Mouse (Mus musculus): ENCODE measurements at regions not wholly inside any gene's neighbourhood (a gene's known extent, or its start where the extent isn't known, plus 50 kb on each side); places are given as distances from the start of the nearest gene placed in this dataset.

DNA sequence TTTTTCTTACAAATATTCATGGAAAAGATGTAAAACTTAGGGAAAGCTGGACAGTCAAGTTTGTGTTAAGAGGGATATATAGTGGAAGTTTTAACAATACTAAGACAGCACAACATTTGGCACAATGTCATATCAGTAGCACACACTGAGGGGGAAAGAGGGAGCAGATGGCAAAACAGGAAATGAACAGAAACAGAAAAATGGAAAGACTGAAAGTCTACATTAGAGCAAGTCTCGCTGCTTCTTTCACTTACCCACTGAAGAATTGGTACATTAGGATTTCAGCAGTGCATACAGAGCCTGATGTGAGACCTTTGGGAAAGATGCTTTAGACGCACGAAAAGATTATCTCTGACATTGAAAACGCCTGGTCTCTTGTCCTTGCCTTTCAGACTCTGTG, 1223.5 kb upstream of the Zeb2 start:
- Histone ChIP-seq H3K27ac (ENCODE audit: low read depth, low read length) (no peak overlapping the region), H3K4me1 (ENCODE audit: control insufficient read depth, insufficient read depth, low read depth, low read length) (no peaks in the 10 kb centered on the region), H3K9me3 (ENCODE audit: control insufficient read depth, low read length) (no peaks in the 10 kb centered on the region), H3K36me3 (ENCODE audit: control insufficient read depth, insufficient read depth, low read length) (no peaks in the 10 kb centered on the region), H3K4me2 (ENCODE audit: low read length) (no peak overlapping the region), H3K27me3 (replicated peaks; ENCODE audit: control insufficient read depth, insufficient read depth, low read length) (no peaks in the 10 kb centered on the region), H3K4me3 (ENCODE audit: low read length) (no peak overlapping the region), H3K9ac (ENCODE audit: low read depth, low read length) (no peak overlapping the region)
- ATAC-seq: no peak
- 81% methylated on average over 4 of the region's 4 CpGs for WGBS

DNA sequence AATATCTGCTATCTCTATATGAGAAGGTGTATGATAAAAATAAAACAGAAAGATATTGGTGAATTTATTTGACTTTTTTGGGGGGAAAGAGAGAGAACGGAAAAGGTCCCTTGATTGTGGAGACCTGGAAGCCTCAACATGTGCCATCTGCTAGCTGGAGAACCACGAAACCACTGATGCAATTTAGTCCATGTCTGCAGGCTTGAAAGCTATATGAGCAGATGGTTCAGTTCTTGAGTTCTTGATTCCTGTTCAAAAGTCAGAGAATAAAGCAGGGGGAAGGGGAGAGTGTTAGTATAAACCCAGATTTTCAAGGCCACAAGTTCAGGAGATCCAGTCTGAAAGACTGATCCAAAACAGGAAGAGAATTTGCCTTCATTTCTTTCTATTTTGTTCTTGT, 1199.5 kb upstream of the Zeb2 start:
- Histone ChIP-seq H3K9ac (ENCODE audit: low read depth, low read length) (no peak overlapping the region), H3K9me3 (ENCODE audit: control insufficient read depth, low read length) (no peaks in the 10 kb centered on the region), H3K27ac (ENCODE audit: low read depth, low read length) (no peak overlapping the region), H3K4me3 (ENCODE audit: low read length) (no peak overlapping the region), H3K36me3 (ENCODE audit: control insufficient read depth, insufficient read depth, low read length) (no peaks in the 10 kb centered on the region), H3K4me2 (ENCODE audit: low read length) (no peak overlapping the region), H3K4me1 (ENCODE audit: control insufficient read depth, insufficient read depth, low read depth, low read length) (no peaks in the 10 kb centered on the region), H3K27me3 (replicated peaks; ENCODE audit: control insufficient read depth, insufficient read depth, low read length) (no peaks in the 10 kb centered on the region)
- ATAC-seq: no peak
- 83% methylated on average over 2 of the region's 2 CpGs for WGBS

DNA sequence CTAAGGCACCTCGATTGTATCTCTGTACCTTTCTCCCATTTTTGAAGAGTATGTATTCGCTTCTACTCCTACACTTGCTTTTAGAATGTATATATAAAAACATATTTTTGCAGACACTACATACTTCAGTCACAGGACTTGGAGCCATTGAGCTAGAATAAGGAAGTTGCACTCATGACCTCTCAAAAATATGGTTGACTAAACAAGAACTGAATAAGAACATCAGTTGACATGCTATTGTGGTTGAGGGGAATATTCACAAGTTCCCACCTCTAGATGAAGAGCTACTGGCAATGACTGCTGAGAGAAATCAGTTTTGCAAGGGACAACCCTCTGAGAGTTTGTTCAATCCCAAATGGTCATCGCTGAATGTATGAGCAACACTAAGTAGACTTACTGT, 1198.0 kb upstream of the Zeb2 start:
- Histone ChIP-seq H3K4me2 (ENCODE audit: low read length) (no peak overlapping the region), H3K4me3 (ENCODE audit: low read length) (no peak overlapping the region), H3K4me1 (ENCODE audit: control insufficient read depth, insufficient read depth, low read depth, low read length) (no peaks in the 10 kb centered on the region), H3K27ac (ENCODE audit: low read depth, low read length) (no peak overlapping the region), H3K36me3 (ENCODE audit: control insufficient read depth, insufficient read depth, low read length) (no peaks in the 10 kb centered on the region), H3K27me3 (replicated peaks; ENCODE audit: control insufficient read depth, insufficient read depth, low read length) (no peaks in the 10 kb centered on the region), H3K9ac (ENCODE audit: low read depth, low read length) (no peak overlapping the region), H3K9me3 (ENCODE audit: control insufficient read depth, low read length) (no peaks in the 10 kb centered on the region)
- ATAC-seq: no peak
- 88% methylated on average over 3 of the region's 3 CpGs for WGBS

DNA sequence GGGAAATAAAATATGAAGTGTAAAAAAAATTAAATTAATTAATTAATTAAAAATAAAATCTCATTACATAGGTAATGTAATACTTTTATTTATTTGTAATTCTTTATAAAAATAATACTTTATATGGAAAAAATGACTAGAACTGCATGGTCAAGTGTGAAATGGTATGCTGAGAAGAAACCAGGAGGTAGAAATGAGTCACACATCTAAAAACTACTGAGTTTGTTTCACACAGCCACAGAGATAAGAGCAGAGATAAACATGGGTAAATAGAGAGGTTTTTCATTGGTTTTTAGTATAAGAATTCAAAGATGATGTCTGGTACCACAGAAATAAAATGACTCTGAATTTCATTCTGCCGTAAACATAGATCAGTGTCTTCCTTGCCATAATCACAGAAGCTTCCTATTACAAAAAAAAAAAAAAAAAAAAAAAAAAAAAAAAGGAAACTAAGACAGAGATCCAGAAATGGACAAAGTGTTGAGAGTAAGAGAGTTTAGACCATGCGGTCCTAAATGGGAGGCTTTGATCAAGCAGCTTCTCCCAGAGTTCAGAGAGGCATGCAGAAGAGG, 1190.5 kb upstream of the Zeb2 start:
- H3K27me3 ChIP-seq (replicated peaks; ENCODE audit: control insufficient read depth, insufficient read depth, low read length): no peaks in the 10 kb centered on the region
- H3K4me1 ChIP-seq (ENCODE audit: control insufficient read depth, insufficient read depth, low read depth, low read length): no peaks in the 10 kb centered on the region
- no peak overlapping the region for H3K4me2 ChIP-seq (ENCODE audit: low read length)
- H3K4me3 ChIP-seq (ENCODE audit: low read length): no peak overlapping the region
- H3K36me3 ChIP-seq (ENCODE audit: control insufficient read depth, insufficient read depth, low read length): no peaks in the 10 kb centered on the region
- no peak overlapping the region for H3K27ac ChIP-seq (ENCODE audit: low read depth, low read length)
- 98% methylated on average over 2 of the region's 2 CpGs for WGBS
- H3K9me3 ChIP-seq (ENCODE audit: control insufficient read depth, low read length): no peaks in the 10 kb centered on the region
- no peak for ATAC-seq
- no peak overlapping the region for H3K9ac ChIP-seq (ENCODE audit: low read depth, low read length)

DNA sequence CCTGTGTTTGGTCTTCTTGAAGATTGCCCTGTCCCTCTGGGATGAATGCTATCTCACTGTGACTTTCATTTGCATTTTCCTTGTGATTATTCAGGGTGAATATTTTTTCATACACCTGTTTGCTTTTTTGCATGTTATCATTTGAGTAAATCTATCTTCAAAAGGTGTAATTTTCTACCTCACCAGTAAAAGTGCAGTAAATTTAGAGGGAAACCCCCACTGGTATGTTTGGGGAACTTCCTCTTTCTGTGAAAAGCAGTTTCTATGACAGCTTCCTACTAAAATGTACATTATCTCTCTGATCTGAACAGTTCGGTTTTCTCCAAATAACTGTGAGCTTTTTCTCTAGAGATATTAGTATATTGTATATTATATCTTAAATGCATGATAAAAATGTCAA, 1185.4 kb upstream of the Zeb2 start:
- H3K9ac ChIP-seq (ENCODE audit: low read depth, low read length): no peak overlapping the region
- ATAC-seq: no peak
- H3K4me3 ChIP-seq (ENCODE audit: low read length): no peak overlapping the region
- WGBS: 79% methylated on average over 1 of the region's 1 CpGs
- H3K4me2 ChIP-seq (ENCODE audit: low read length): no peak overlapping the region
- no peaks in the 10 kb centered on the region for H3K9me3 ChIP-seq (ENCODE audit: control insufficient read depth, low read length)
- no peaks in the 10 kb centered on the region for H3K4me1 ChIP-seq (ENCODE audit: control insufficient read depth, insufficient read depth, low read depth, low read length)
- no peaks in the 10 kb centered on the region for H3K27me3 ChIP-seq (replicated peaks; ENCODE audit: control insufficient read depth, insufficient read depth, low read length)
- H3K36me3 ChIP-seq (ENCODE audit: control insufficient read depth, insufficient read depth, low read length): no peaks in the 10 kb centered on the region
- no peak overlapping the region for H3K27ac ChIP-seq (ENCODE audit: low read depth, low read length)

DNA sequence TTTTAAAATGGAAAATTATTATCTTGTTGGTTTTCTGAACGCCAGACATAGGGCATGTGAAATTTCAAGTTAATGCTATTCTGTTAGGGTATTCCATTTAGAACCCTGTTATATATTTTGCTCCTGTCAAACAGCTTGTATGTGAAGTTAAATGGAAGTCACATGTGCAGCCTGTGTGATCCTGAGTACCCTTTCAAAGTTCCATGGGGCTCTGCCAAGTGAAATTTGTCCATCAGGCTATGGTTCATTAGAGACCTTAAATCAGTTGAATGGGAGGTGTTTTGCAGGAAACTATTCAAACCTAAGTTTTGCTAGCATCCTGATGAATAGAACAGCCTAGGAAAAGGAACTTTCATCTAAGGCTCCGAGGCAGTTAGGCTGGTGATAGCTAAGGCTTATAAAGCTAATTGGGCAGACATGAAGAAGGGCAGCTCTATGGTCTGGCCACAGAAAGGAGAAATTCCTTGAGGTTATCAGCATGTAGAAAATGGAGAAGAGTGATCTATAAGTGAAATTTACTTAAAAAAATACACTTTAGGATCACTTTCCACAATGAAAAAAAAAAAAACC, 1180.2 kb upstream of the Zeb2 start:
- WGBS: 27% methylated on average over 2 of the region's 2 CpGs
- Histone ChIP-seq H3K9ac (ENCODE audit: low read depth, low read length) (no peak overlapping the region), H3K4me2 (ENCODE audit: low read length) (no peak overlapping the region), H3K27me3 (replicated peaks; ENCODE audit: control insufficient read depth, insufficient read depth, low read length) (no peaks in the 10 kb centered on the region), H3K27ac (ENCODE audit: low read depth, low read length) (no peak overlapping the region), H3K36me3 (ENCODE audit: control insufficient read depth, insufficient read depth, low read length) (no peaks in the 10 kb centered on the region), H3K4me1 (ENCODE audit: control insufficient read depth, insufficient read depth, low read depth, low read length) (no peaks in the 10 kb centered on the region), H3K4me3 (ENCODE audit: low read length) (no peak overlapping the region), H3K9me3 (ENCODE audit: control insufficient read depth, low read length) (no peaks in the 10 kb centered on the region)
- ATAC-seq: no peak

DNA sequence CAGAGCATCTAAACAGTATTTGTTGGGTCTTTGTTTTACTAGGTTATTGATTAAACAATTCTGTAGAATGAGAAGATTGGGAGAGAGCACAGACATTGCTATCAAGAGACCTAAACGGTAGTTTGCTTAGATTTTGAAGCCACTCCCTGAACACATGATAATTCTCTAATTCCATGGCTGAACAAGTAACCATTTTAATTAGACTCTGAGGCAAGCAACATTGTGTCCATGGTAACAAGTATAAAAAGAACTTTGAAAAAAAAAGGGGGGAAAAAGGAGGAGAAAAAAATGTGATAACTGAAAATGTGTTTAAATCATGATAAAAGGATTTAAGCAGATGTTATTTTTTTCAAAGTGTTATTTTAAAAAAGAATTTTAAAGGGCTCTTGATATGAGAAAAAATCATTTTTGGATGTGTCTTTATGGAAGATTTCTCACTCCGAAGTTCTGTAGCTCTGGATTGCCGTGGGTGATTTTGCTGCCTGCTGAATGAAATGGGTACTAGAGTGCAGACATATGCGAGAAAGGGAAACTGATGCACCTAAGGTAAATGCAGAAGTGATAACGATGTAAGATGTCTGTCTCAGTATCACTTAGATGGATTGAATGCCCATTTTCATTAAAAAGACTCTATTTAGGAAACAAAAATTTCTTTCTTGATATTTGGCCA, 1166.9 kb upstream of the Zeb2 start:
- no peaks in the 10 kb centered on the region for H3K4me1 ChIP-seq (ENCODE audit: control insufficient read depth, insufficient read depth, low read depth, low read length)
- H3K27me3 ChIP-seq (replicated peaks; ENCODE audit: control insufficient read depth, insufficient read depth, low read length): no peaks in the 10 kb centered on the region
- H3K4me2 ChIP-seq (ENCODE audit: low read length): no peak overlapping the region
- no peak overlapping the region for H3K4me3 ChIP-seq (ENCODE audit: low read length)
- ATAC-seq: no peak
- H3K9me3 ChIP-seq (ENCODE audit: control insufficient read depth, low read length): no peaks in the 10 kb centered on the region
- no peaks in the 10 kb centered on the region for H3K36me3 ChIP-seq (ENCODE audit: control insufficient read depth, insufficient read depth, low read length)
- H3K27ac ChIP-seq (ENCODE audit: low read depth, low read length): no peak overlapping the region
- no peak overlapping the region for H3K9ac ChIP-seq (ENCODE audit: low read depth, low read length)
- 80% methylated on average over 5 of the region's 5 CpGs for WGBS

DNA sequence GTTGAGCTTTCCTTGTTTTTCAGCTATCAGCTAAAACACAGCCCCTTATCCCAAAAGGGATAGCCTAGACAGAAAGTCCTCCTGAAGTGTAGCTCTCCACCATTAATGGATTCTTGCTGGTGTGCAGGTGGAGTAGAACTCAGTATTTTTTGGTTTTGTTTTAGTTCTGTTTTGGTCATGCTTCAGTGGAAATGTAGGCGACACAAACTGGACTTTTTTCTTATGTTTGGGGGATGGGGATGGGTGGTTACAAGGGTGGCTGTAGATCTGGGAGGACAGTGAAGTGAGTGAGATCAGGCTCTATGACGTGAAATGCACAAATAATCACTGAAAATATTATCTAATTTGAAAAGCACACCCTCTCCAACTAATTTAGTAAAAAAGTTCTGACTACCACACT, 1163.6 kb upstream of the Zeb2 start:
- Histone ChIP-seq H3K9ac (ENCODE audit: low read depth, low read length) (no peak overlapping the region), H3K9me3 (ENCODE audit: control insufficient read depth, low read length) (no peaks in the 10 kb centered on the region), H3K4me2 (ENCODE audit: low read length) (no peak overlapping the region), H3K36me3 (ENCODE audit: control insufficient read depth, insufficient read depth, low read length) (no peaks in the 10 kb centered on the region), H3K27me3 (replicated peaks; ENCODE audit: control insufficient read depth, insufficient read depth, low read length) (no peaks in the 10 kb centered on the region), H3K4me1 (ENCODE audit: control insufficient read depth, insufficient read depth, low read depth, low read length) (no peaks in the 10 kb centered on the region), H3K27ac (ENCODE audit: low read depth, low read length) (no peak overlapping the region), H3K4me3 (ENCODE audit: low read length) (no peak overlapping the region)
- WGBS: 67% methylated on average over 2 of the region's 2 CpGs
- ATAC-seq: no peak

DNA sequence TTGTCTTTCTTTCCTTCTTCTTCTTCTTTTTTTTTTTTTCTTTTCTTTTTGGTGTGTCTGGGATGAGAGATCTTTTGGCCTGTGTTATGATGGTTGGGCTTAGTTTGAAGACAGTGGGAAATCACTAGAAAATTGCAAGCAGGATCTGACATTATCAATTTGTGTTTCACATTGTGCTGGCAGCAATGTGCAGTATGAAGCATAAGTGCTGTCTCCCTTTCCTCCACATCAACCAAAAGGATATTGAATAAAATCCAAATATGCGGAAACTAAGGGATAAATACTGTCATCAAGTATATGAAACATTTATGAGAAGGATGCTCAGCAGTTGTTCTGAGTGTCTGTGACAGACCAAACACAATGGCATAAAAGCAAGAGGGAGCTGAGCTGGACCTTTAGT, 1144.4 kb upstream of the Zeb2 start:
- H3K4me2 ChIP-seq (ENCODE audit: low read length): no peak overlapping the region
- no peak overlapping the region for H3K4me3 ChIP-seq (ENCODE audit: low read length)
- H3K27ac ChIP-seq (ENCODE audit: low read depth, low read length): no peak overlapping the region
- no peaks in the 10 kb centered on the region for H3K36me3 ChIP-seq (ENCODE audit: control insufficient read depth, insufficient read depth, low read length)
- H3K27me3 ChIP-seq (replicated peaks; ENCODE audit: control insufficient read depth, insufficient read depth, low read length): no peaks in the 10 kb centered on the region
- no peak for ATAC-seq
- WGBS: 97% methylated on average over 1 of the region's 1 CpGs
- H3K9me3 ChIP-seq (ENCODE audit: control insufficient read depth, low read length): no peaks in the 10 kb centered on the region
- no peaks in the 10 kb centered on the region for H3K4me1 ChIP-seq (ENCODE audit: control insufficient read depth, insufficient read depth, low read depth, low read length)
- no peak overlapping the region for H3K9ac ChIP-seq (ENCODE audit: low read depth, low read length)
